ENCODE assay signal across 7 mouse cellular contexts in genomic region chr16:58670643-58671042, GRCm38 (mm10). TPM values are rescaled to one million over a fixed set of nuclear protein-coding genes. Genes with fewer than 3 reads are reported as not detected.
DNase-seq lines count a peak whose midpoint lies in the region; ATAC-seq and TF ChIP-seq lines count a peak whose summit lies in the region.

No protein-coding gene starts in this region.

- H3K27me3 ChIP-seq in spleen, adult 2 months (ENCODE audit: control insufficient read depth, insufficient read depth, low read length), result no peaks in the 10 kb centered on the region
- no peaks in the 10 kb centered on the region for H3K27me3 ChIP-seq in embryonic facial prominence, embryonic 15.5 days
- H3K27me3 ChIP-seq in neural tube, embryonic 13.5 days, result no peaks in the 10 kb centered on the region

- no peaks in the 10 kb centered on the region for H3K9me3 ChIP-seq in embryonic facial prominence, embryonic 15.5 days (replicated peaks)
- H3K9me3 ChIP-seq in neural tube, embryonic 13.5 days, result no peaks in the 10 kb centered on the region

- peak in 1 of 2 experiments; percentile 14 for DNase-seq in spleen, adult 2 months (ENCODE audit: low read depth in 1 of 2, low spot score in 2 of 2)
- DNase-seq in spleen, postnatal 36 days (ENCODE audit: low spot score in 2 of 2), result no peak
- DNase-seq in large intestine, adult 2 months (ENCODE audit: low read depth, low spot score), result peak; percentile 25
- no peak for DNase-seq in Muller cell, postnatal 12 days (ENCODE audit: inconsistent ontology term)
- no peak for DNase-seq in cerebellum, adult 8-10 months

- peak; percentile 35; the same call in 1 of the 2 replicates for ATAC-seq in embryonic facial prominence, embryonic 15.5 days (ENCODE audit: insufficient number of reproducible peaks, low FRiP score, low TSS enrichment, low read depth)
- ATAC-seq in neural tube, embryonic 13.5 days (ENCODE audit: low read depth), result peak; percentile 69; the same call in 1 of the 2 replicates

- peak overlapping the region; percentile 80 for H3K4me2 ChIP-seq in embryonic facial prominence, embryonic 15.5 days (replicated peaks)
- H3K4me2 ChIP-seq in neural tube, embryonic 13.5 days, result peak overlapping the region; percentile 69

- peak overlapping the region; percentile 85 for H3K4me3 ChIP-seq in spleen, adult 2 months (ENCODE audit: extremely low read depth, insufficient read depth, insufficient read length)
- H3K4me3 ChIP-seq in embryonic facial prominence, embryonic 15.5 days (replicated peaks), result peak overlapping the region; percentile 92
- peak overlapping the region; percentile 77 for H3K4me3 ChIP-seq in neural tube, embryonic 13.5 days

- H3K9ac ChIP-seq in embryonic facial prominence, embryonic 15.5 days, result peak overlapping the region; percentile 94
- peak overlapping the region; percentile 77 for H3K9ac ChIP-seq in neural tube, embryonic 13.5 days

- peaks cover 8% of the 10 kb centered on the region for H3K36me3 ChIP-seq in spleen, adult 2 months (ENCODE audit: control insufficient read depth, insufficient read depth, low read length)
- H3K36me3 ChIP-seq in embryonic facial prominence, embryonic 15.5 days, result peaks cover 26% of the 10 kb centered on the region
- H3K36me3 ChIP-seq in neural tube, embryonic 13.5 days, result peaks cover 26% of the 10 kb centered on the region

- peak overlapping the region; percentile 46; the same call in 1 of the 2 replicates for H3K27ac ChIP-seq in spleen, adult 2 months (ENCODE audit: insufficient read depth, low read length)
- H3K27ac ChIP-seq in embryonic facial prominence, embryonic 15.5 days (replicated peaks), result peak overlapping the region; percentile 85
- H3K27ac ChIP-seq in neural tube, embryonic 13.5 days (replicated peaks), result peak overlapping the region; percentile 84

- WGBS in spleen, adult 2 months, result under 1% methylated on average over 23 of the region's 25 CpGs
- WGBS in embryonic facial prominence, embryonic 15.5 days, result 0% methylated on average over 25 of the region's 25 CpGs
- under 1% methylated on average over 25 of the region's 25 CpGs for WGBS in large intestine, adult 2 months
- WGBS in neural tube, embryonic 13.5 days, result 0% methylated on average over 25 of the region's 25 CpGs

- TF ChIP-seq POLR2A in spleen, adult 2 months (IDR thresholded peaks at IDR 0.05; ENCODE audit: low read depth, low read length), result no peak

- TF ChIP-seq CTCF in spleen, adult 2 months (IDR thresholded peaks at IDR 0.05; ENCODE audit: extremely low read depth, insufficient read depth, insufficient read length, insufficient replicate concordance), result no peak

- 0 out of 2 replicates have a peak, but pooled peaks cover 2% of the 10 kb centered on the region for H3K4me1 ChIP-seq in spleen, adult 2 months (ENCODE audit: control insufficient read depth, insufficient read depth, insufficient read length)
- peaks cover 8% of the 10 kb centered on the region; the same call in 1 of the 2 replicates for H3K4me1 ChIP-seq in embryonic facial prominence, embryonic 15.5 days
- peaks cover 11% of the 10 kb centered on the region for H3K4me1 ChIP-seq in neural tube, embryonic 13.5 days (replicated peaks)

RNA-seq across cellular contexts. Expression of gene Cpox, which starts 0.6 kb away (rescaled TPM):
- polyA plus RNA-seq in spleen, adult 2 months (2012; rRNA removed), result 22.3 and 36.3 TPM in 2 replicates
- polyA plus RNA-seq in embryonic facial prominence, embryonic 15.5 days (2015; fragmentation: Nextera tagmentation; extraction: Ambion mirVana), result 27.1 and 28.9 TPM in 2 replicates
- polyA plus RNA-seq in large intestine, adult 2 months (2012; rRNA removed), result 11.6 and 17.1 TPM in 2 replicates
- 15.4 and 15.5 TPM in 2 replicates for polyA plus RNA-seq in neural tube, embryonic 13.5 days (2015; fragmentation: Nextera tagmentation; extraction: Ambion mirVana)

RNA-seq across cellular contexts. Expression of gene E330017A01Rik, which starts 32.1 kb away (rescaled TPM):
- not detected in 2 replicates for polyA plus RNA-seq in spleen, adult 2 months (2012; rRNA removed)
- not detected in 2 replicates for polyA plus RNA-seq in embryonic facial prominence, embryonic 15.5 days (2015; fragmentation: Nextera tagmentation; extraction: Ambion mirVana)
- polyA plus RNA-seq in large intestine, adult 2 months (2012; rRNA removed), result not detected in 2 replicates
- 0.24 TPM in 1 of 2 replicates, not detected in the other for polyA plus RNA-seq in neural tube, embryonic 13.5 days (2015; fragmentation: Nextera tagmentation; extraction: Ambion mirVana)

RNA-seq across cellular contexts. Expression of gene Gpr15, which starts 48.2 kb away (rescaled TPM):
- polyA plus RNA-seq in spleen, adult 2 months (2012; rRNA removed), result 0.70 and 0.86 TPM in 2 replicates
- 0.19 TPM in 1 of 2 replicates, not detected in the other for polyA plus RNA-seq in embryonic facial prominence, embryonic 15.5 days (2015; fragmentation: Nextera tagmentation; extraction: Ambion mirVana)
- 0.23 and 0.35 TPM in 2 replicates for polyA plus RNA-seq in large intestine, adult 2 months (2012; rRNA removed)
- not detected in 2 replicates for polyA plus RNA-seq in neural tube, embryonic 13.5 days (2015; fragmentation: Nextera tagmentation; extraction: Ambion mirVana)

RNA-seq across cellular contexts. Expression of gene Gm813, which starts 53.9 kb away (rescaled TPM):
- not detected in 2 replicates for polyA plus RNA-seq in spleen, adult 2 months (2012; rRNA removed)
- not detected in 2 replicates for polyA plus RNA-seq in embryonic facial prominence, embryonic 15.5 days (2015; fragmentation: Nextera tagmentation; extraction: Ambion mirVana)
- polyA plus RNA-seq in large intestine, adult 2 months (2012; rRNA removed), result not detected in 2 replicates
- not detected in 2 replicates for polyA plus RNA-seq in neural tube, embryonic 13.5 days (2015; fragmentation: Nextera tagmentation; extraction: Ambion mirVana)

RNA-seq across cellular contexts. Expression of gene Cldnd1, which starts 57.1 kb away (rescaled TPM):
- polyA plus RNA-seq in spleen, adult 2 months (2012; rRNA removed), result 26.0 and 27.5 TPM in 2 replicates
- 128 and 131 TPM in 2 replicates for polyA plus RNA-seq in embryonic facial prominence, embryonic 15.5 days (2015; fragmentation: Nextera tagmentation; extraction: Ambion mirVana)
- 39.0 and 58.6 TPM in 2 replicates for polyA plus RNA-seq in large intestine, adult 2 months (2012; rRNA removed)
- 141 and 155 TPM in 2 replicates for polyA plus RNA-seq in neural tube, embryonic 13.5 days (2015; fragmentation: Nextera tagmentation; extraction: Ambion mirVana)
